Mouse (Mus musculus) kidney, embryonic 14.5 days (tissue): Measurements from ENCODE around the gene Osbp. TPM values are rescaled to one million over a fixed set of nuclear protein-coding genes. Genes with fewer than 3 reads are reported as not detected.
"Not testable (repeated sequence)": the region's sequence is repeated elsewhere in the genome, so short reads cannot be mapped to it uniquely, and the experiment has no call there.

Experiments used
- ATAC-seq: fragments of 200-750 bp; cut with Nextera tagmentation; 2 replicates; pipeline ENCODE4 v1.8.0; 2017; ENCODE audit warnings: moderate number of reproducible peaks, mild to moderate bottlenecking, moderate TSS enrichment, moderate library complexity; ENCODE audit not compliant: low FRiP score, low TSS enrichment
- H3K27ac ChIP-seq: fragments of 300-500 bp; sonication (generic); 2 replicates; pipeline ENCODE4 v1.5.1; 2014; ENCODE audit warnings: low read depth, mild to moderate bottlenecking, low read length, moderate library complexity, mixed read lengths
- H3K27me3 ChIP-seq: fragments of 300-500 bp; sonication (generic); 2 replicates; pipeline ENCODE4 v1.6.1; 2014; ENCODE audit warnings: mild to moderate bottlenecking, low read length; ENCODE audit not compliant: control insufficient read depth, insufficient read depth
- H3K36me3 ChIP-seq: fragments of 300-500 bp; sonication (generic); 2 replicates; pipeline ENCODE4 v1.6.1; 2014; ENCODE audit warnings: low read length, mixed read lengths; ENCODE audit not compliant: control insufficient read depth, insufficient read depth
- H3K4me1 ChIP-seq: fragments of 300-500 bp; sonication (generic); 2 replicates; pipeline ENCODE4 v1.6.1; 2014; ENCODE audit warnings: low read length, mixed read lengths; ENCODE audit not compliant: control insufficient read depth, insufficient read depth
- H3K4me2 ChIP-seq: fragments of 300-500 bp; sonication (generic); replicated peaks from 2 replicates; pipeline ENCODE4 v1.6.1; 2014; ENCODE audit warnings: low read depth, mild to moderate bottlenecking, low read length
- H3K4me3 ChIP-seq: fragments of 300-500 bp; sonication (generic); 2 replicates; pipeline ENCODE4 v1.5.1; 2014; ENCODE audit warnings: mild to moderate bottlenecking, low read length
- H3K9ac ChIP-seq: fragments of 300-500 bp; sonication (generic); 2 replicates; pipeline ENCODE4 v1.6.1; 2014; ENCODE audit warnings: low read depth, mild to moderate bottlenecking, low read length, moderate library complexity
- H3K9me3 ChIP-seq: fragments of 300-500 bp; sonication (generic); 2 replicates; pipeline ENCODE4 v1.6.1; 2016; ENCODE audit warnings: low read length; ENCODE audit not compliant: control insufficient read depth
- WGBS: fragments of 180-500 bp; shearing (Covaris S2); extraction: QIAGEN DNeasy Blood & Tissue Kit; methylation state at CpG from one replicate; pipeline ENCODE4 v1.1.7; 2014; 5-methylcytosine and 5-hydroxymethylcytosine counted together
- polyA plus RNA-seq: library from polyadenylated mRNA; unstranded; fragments of >200 nt; fragmentation: Nextera tagmentation; extraction: Ambion mirVana; gene quantifications from 2 replicates; pipeline ENCODE4 v1.2.1, GENCODE M21; 2014

The Osbp gene
- polyA plus RNA-seq, 1 experiment from 2014 or later, result 9.4 TPM

DNA sequence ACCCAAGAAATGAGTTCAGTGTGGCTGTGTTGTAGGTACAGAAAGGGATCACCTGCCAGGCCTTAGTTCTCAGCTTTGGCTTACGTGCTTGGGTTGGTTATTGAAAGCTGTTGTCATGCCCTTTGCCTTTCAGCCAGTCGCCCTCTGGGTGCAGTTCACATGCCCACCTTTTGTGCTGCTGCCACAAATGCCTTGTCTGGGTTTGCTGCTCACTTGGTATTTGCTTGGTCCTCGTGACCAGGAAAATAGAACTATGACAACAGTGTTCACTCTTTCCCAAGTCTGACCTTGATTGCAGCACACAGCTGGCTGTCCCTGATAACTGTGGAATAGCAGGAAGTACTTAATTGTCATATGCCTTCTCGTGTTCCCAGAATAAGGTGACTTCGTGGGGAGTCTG lies 11.6 kb downstream of the Osbp start:
- Histone ChIP-seq H3K27ac (no peak overlapping the region), H3K9ac (no peak overlapping the region), H3K4me1 (no peaks in the 10 kb centered on the region), H3K36me3 (peaks cover 93% of the 10 kb centered on the region), H3K4me3 (no peak overlapping the region), H3K4me2 (no peak overlapping the region), H3K27me3 (no peaks in the 10 kb centered on the region), H3K9me3 (no peaks in the 10 kb centered on the region)
- 85% methylated on average over 5 of the region's 5 CpGs for WGBS
- no peak for ATAC-seq

- 90% methylated on average over 4 of the region's 4 CpGs for WGBS
- Histone ChIP-seq H3K4me2 (no peak overlapping the region), H3K9me3 (no peaks in the 10 kb centered on the region), H3K27ac (no peak overlapping the region), H3K9ac (no peak overlapping the region), H3K27me3 (no peaks in the 10 kb centered on the region), H3K36me3 (peaks cover 93% of the 10 kb centered on the region), H3K4me1 (no peaks in the 10 kb centered on the region), H3K4me3 (no peak overlapping the region)
- no peak for ATAC-seq
Measured at GRCm38 (mm10) chr19:11980471-11980870, 14.7 kb downstream of the Osbp start.

- not testable (repeated sequence) for H3K4me3 ChIP-seq, H3K27me3 ChIP-seq, ATAC-seq, H3K4me1 ChIP-seq, H3K27ac ChIP-seq, H3K9ac ChIP-seq, H3K4me2 ChIP-seq, H3K9me3 ChIP-seq
- H3K36me3 ChIP-seq, result peaks cover 87% of the 10 kb centered on the region
- WGBS, result 88% methylated on average over 5 of the region's 5 CpGs
Measured at GRCm38 (mm10) chr19:11984614-11985013, 18.9 kb downstream of the Osbp start.

DNA sequence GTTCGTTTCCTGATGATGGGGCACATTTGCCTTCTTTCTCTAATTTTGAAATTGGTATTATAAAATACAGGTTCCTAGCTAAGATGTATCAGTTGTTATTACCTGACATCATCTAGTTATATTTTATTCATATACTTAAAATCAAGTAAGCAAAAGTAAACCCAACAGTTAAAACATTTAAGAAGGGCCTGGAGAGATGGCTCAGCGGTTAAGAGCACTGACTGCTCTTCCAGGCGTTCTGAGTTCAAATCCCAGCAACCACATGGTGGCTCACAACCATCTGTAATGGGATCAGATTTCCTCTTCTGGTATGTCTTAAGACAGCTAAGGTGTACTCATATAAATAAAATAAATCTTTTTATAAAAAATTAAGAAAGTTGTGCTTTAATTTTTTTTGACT lies 22.1 kb downstream of the Osbp start:
- Histone ChIP-seq H3K36me3 (peaks cover 90% of the 10 kb centered on the region), H3K4me3 (no peak overlapping the region), H3K27ac (no peak overlapping the region), H3K27me3 (no peaks in the 10 kb centered on the region), H3K9me3 (no peaks in the 10 kb centered on the region), H3K9ac (no peak overlapping the region), H3K4me2 (no peak overlapping the region), H3K4me1 (no peaks in the 10 kb centered on the region)
- 89% methylated on average over 3 of the region's 3 CpGs for WGBS
- no peak for ATAC-seq

DNA sequence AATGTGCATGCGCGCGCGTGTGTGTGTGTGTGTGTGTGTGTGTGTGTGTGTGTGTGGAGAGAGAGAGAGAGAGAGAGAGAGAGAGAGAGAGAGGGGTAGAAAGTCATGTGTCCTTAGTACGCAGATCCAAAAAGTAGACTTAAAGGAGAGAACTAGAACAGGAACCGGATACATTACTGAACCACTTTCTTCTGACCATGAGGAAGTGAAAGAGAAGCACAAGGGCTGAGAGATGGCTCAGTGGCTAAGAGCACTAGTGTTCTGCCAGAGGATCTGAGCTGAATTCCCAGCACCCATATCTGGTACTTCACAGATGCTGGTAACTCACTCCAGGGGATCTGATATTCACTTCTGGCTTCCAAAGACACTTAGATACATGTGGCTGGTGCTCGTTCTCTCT lies 23.6 kb downstream of the Osbp start:
- H3K27me3 ChIP-seq, result no peaks in the 10 kb centered on the region
- peaks cover 82% of the 10 kb centered on the region for H3K36me3 ChIP-seq
- no peaks in the 10 kb centered on the region for H3K9me3 ChIP-seq
- no peak overlapping the region for H3K9ac ChIP-seq
- no peak overlapping the region for H3K27ac ChIP-seq
- H3K4me2 ChIP-seq, result no peak overlapping the region
- H3K4me1 ChIP-seq, result no peaks in the 10 kb centered on the region
- WGBS, result 98% methylated on average over 7 of the region's 7 CpGs
- no peak overlapping the region for H3K4me3 ChIP-seq
- no peak for ATAC-seq

GRCm38 (mm10) chr19:11992034-11992433 lies 26.3 kb downstream of the Osbp start:
- Histone ChIP-seq H3K4me3 (no peak overlapping the region), H3K27me3 (no peaks in the 10 kb centered on the region), H3K9ac (no peak overlapping the region), H3K4me2 (no peak overlapping the region), H3K9me3 (no peaks in the 10 kb centered on the region), H3K27ac (no peak overlapping the region), H3K4me1 (no peaks in the 10 kb centered on the region), H3K36me3 (peaks cover 68% of the 10 kb centered on the region)
- WGBS, result 94% methylated on average over 9 of the region's 9 CpGs
- ATAC-seq, result no peak

GRCm38 (mm10) chr19:11992441-11993029 lies 26.8 kb downstream of the Osbp start:
- Histone ChIP-seq H3K27me3 (no peaks in the 10 kb centered on the region), H3K27ac (no peak overlapping the region), H3K4me2 (no peak overlapping the region), H3K9me3 (no peaks in the 10 kb centered on the region), H3K9ac (no peak overlapping the region), H3K4me3 (no peak overlapping the region), H3K4me1 (no peaks in the 10 kb centered on the region), H3K36me3 (peaks cover 64% of the 10 kb centered on the region)
- ATAC-seq, result no peak
- WGBS, result 91% methylated on average over 10 of the region's 10 CpGs

DNA sequence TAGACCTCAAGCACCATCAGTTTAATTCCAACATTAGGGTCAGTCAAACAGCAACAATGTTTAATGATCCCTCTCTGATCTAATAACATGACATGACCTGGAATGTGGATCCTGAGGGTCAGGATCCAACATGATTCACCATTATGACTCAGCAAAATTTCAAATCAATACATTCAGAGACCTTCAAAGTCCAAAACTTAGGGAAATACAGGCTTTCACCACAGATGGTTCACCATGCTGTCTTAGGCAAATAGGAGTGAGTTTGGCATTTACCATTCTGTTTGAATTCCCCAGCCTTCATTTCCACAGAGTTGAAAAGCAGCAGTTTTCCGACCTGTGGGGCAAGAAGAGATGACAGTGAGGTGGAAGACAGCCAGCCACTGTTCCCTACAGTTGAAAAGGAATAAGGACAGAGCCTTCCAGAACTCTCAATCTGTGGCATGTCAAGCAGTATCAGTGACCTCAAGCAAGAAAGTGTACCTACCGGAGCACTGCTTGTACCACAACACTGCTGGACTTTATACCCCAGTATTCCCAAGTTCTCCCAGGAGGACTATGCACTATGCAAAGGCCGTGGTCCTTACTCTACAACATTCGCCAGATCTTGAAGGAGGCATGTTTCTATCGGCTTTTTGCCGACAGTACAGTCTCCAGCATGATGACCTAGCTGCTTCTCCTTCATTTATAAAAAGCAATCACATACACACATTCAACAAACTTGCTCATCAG lies 29.1 kb downstream of the Osbp start:
- 91% methylated on average over 6 of the region's 6 CpGs for WGBS
- no peak for ATAC-seq
- Histone ChIP-seq H3K36me3 (peaks cover 44% of the 10 kb centered on the region), H3K27ac (no peak overlapping the region), H3K9me3 (no peaks in the 10 kb centered on the region), H3K4me1 (no peaks in the 10 kb centered on the region), H3K27me3 (no peaks in the 10 kb centered on the region), H3K4me3 (no peak overlapping the region), H3K9ac (no peak overlapping the region), H3K4me2 (no peak overlapping the region)

- Histone ChIP-seq H3K4me2 (no peak overlapping the region), H3K27me3 (no peaks in the 10 kb centered on the region), H3K27ac (no peak overlapping the region), H3K9ac (no peak overlapping the region), H3K4me1 (no peaks in the 10 kb centered on the region), H3K9me3 (no peaks in the 10 kb centered on the region), H3K4me3 (no peak overlapping the region), H3K36me3 (peaks cover 36% of the 10 kb centered on the region)
- ATAC-seq, result no peak
- WGBS, result 71% methylated on average over 2 of the region's 2 CpGs
Measured at GRCm38 (mm10) chr19:11995722-11996448, 30.1 kb downstream of the Osbp start.
